ENCODE assay signal across 17 mouse cellular contexts in the genomic region with DNA sequence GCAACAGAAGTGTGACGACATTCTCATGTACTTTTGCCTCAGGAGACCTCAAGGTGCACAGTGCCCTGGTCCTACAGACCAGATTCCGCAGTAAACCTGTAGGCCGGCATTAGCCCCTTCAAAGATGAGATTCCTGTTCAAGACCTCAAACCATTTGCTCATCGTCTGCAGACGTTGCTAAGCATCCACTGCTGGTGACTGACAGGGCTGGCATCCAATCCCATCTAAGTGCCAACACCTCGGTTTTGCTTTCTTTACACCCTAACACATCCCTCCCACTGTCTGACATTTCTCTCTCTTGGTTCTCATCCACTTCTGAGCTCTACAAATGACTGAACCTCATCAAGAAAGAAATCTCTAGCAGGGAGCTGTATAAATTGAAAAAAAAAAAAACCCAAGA. TPM values are rescaled to one million over a fixed set of nuclear protein-coding genes. Genes with fewer than 3 reads are reported as not detected.
A peak's percentile ranks its signal among the peaks of the same experiment; 100 is the strongest.
DNase-seq lines count a peak whose midpoint lies in the region; ATAC-seq and TF ChIP-seq lines count a peak whose summit lies in the region.
"Had no signal": no experiment of that assay in that cellular context is flagged by ENCODE, and none has a peak within 500 bp of the region (broad histone marks: within the 10 kb centered on the region; RNA-seq: fewer than 3 reads in every experiment).

No protein-coding gene starts in this region.

- no peaks in the 10 kb centered on the region for H3K27me3 ChIP-seq in forebrain, embryonic 13.5 days
- no peaks in the 10 kb centered on the region for H3K27me3 ChIP-seq in forebrain, embryonic 11.5 days (ENCODE audit: control insufficient read depth, insufficient read depth, low read length)
- H3K27me3 ChIP-seq: midbrain, embryonic 13.5 days had no signal

- no peaks in the 10 kb centered on the region for H3K4me1 ChIP-seq in forebrain, embryonic 13.5 days
- H3K4me1 ChIP-seq in forebrain, embryonic 11.5 days (replicated peaks; ENCODE audit: control insufficient read depth, insufficient read depth, low read length) = no peaks in the 10 kb centered on the region
- H3K4me1 ChIP-seq: midbrain, embryonic 13.5 days had no signal

- H3K36me3 ChIP-seq in forebrain, embryonic 13.5 days (ENCODE audit: poor library complexity, severe bottlenecking) = no peaks in the 10 kb centered on the region
- no peaks in the 10 kb centered on the region for H3K36me3 ChIP-seq in forebrain, embryonic 11.5 days (ENCODE audit: control insufficient read depth, insufficient read depth, low read length)
- H3K36me3 ChIP-seq: midbrain, embryonic 13.5 days had no signal

- DNase-seq in forebrain, embryonic 11.5 days (ENCODE audit: low spot score) = no peak
- peak; percentile 54 to 62 for DNase-seq in left cerebral cortex, adult 2 months (ENCODE audit: extremely low spot score in 1 of 2, low spot score in 2 of 2)
- no peak for DNase-seq in left cerebral cortex, adult 11 months (ENCODE audit: low spot score)
- peak; percentile 50 to 64 for DNase-seq in layer of hippocampus, postnatal 10 days (ENCODE audit: low spot score in 2 of 2)
- DNase-seq in right cerebral cortex, postnatal 4 days = peak; percentile 61
- no peak for DNase-seq in cerebellum, adult 9-11 months
- DNase-seq in kidney, postnatal 36 days = no peak
- DNase-seq: adrenal gland, postnatal 36 days; cerebellum, adult 11 months; embryo, embryonic 11 days; kidney, adult 2 months; lung, postnatal 36 days had no signal

- H3K27ac ChIP-seq in forebrain, embryonic 13.5 days = no peak overlapping the region
- H3K27ac ChIP-seq in forebrain, embryonic 11.5 days (ENCODE audit: low read depth, low read length) = no peak overlapping the region
- no peak overlapping the region for H3K27ac ChIP-seq in left cerebral cortex, adult 2 months
- H3K27ac ChIP-seq: heart, adult 2 months; liver, embryonic 14.5 days; midbrain, embryonic 13.5 days had no signal

- H3K4me3 ChIP-seq in forebrain, embryonic 13.5 days = no peak overlapping the region
- H3K4me3 ChIP-seq in forebrain, embryonic 11.5 days (ENCODE audit: low read depth, low read length) = no peak overlapping the region
- H3K4me3 ChIP-seq in left cerebral cortex, adult 2 months = no peak overlapping the region
- H3K4me3 ChIP-seq: erythroblast, embryonic 14.5 days; heart, adult 2 months; midbrain, embryonic 13.5 days had no signal

- ATAC-seq in forebrain, embryonic 13.5 days = peak; percentile 63; the same call in 1 of the 2 replicates
- ATAC-seq in forebrain, embryonic 11.5 days (replicated peaks; ENCODE audit: low FRiP score) = no peak
- ATAC-seq: midbrain, embryonic 13.5 days had no signal

- no peak for TF ChIP-seq CTCF in left cerebral cortex, adult 2 months (IDR thresholded peaks at IDR 0.05)

- intact Hi-C loops in left cerebral cortex, adult 2 months (cut with DNase I) = no loop called here

- H3K9ac ChIP-seq in forebrain, embryonic 13.5 days = no peak overlapping the region
- no peak overlapping the region for H3K9ac ChIP-seq in forebrain, embryonic 11.5 days (ENCODE audit: low read length)
- H3K9ac ChIP-seq: liver, embryonic 14.5 days; midbrain, embryonic 13.5 days had no signal

- WGBS in forebrain, embryonic 13.5 days = 88% methylated on average over 6 of the region's 6 CpGs
- 90% methylated on average over 6 of the region's 6 CpGs for WGBS in forebrain, embryonic 11.5 days

- H3K4me2 ChIP-seq in forebrain, embryonic 13.5 days = no peak overlapping the region
- H3K4me2 ChIP-seq in forebrain, embryonic 11.5 days (ENCODE audit: low read depth, low read length, severe bottlenecking) = no peak overlapping the region
- H3K4me2 ChIP-seq: midbrain, embryonic 13.5 days had no signal

- H3K9me3 ChIP-seq in forebrain, embryonic 13.5 days (replicated peaks) = no peaks in the 10 kb centered on the region
- no peaks in the 10 kb centered on the region for H3K9me3 ChIP-seq in forebrain, embryonic 11.5 days (ENCODE audit: control insufficient read depth, low read length)
- H3K9me3 ChIP-seq: midbrain, embryonic 13.5 days had no signal

RNA-seq across cellular contexts. Expression of a gene that starts 24.4 kb away (rescaled TPM):
- 9.9 and 11.1 TPM in 2 replicates for polyA plus RNA-seq in forebrain, embryonic 13.5 days (2015; fragmentation: Nextera tagmentation; extraction: Ambion mirVana)
- 14.8 and 17.8 TPM in 2 replicates for polyA plus RNA-seq in forebrain, embryonic 11.5 days (2014; fragmentation: Nextera tagmentation; extraction: Ambion mirVana)
- total RNA-seq in left cerebral cortex, adult 2 months (2021) = 10 to 100 TPM; 58.8 to 59.5 TPM
- total RNA-seq in layer of hippocampus, postnatal 10 days (2021) = 10 to 100 TPM; 36.3 to 44.3 TPM

Comparison
In these comparisons a context has a peak if more than half of its experiments do, and no peak if none do; other contexts are left out.
1. DNase-seq: peak in left cerebral cortex, adult 2 months (2 of 2), layer of hippocampus, postnatal 10 days (2 of 2) and right cerebral cortex, postnatal 4 days (single experiment); none in forebrain, embryonic 11.5 days (single experiment), left cerebral cortex, adult 11 months (single experiment), cerebellum, adult 9-11 months (single experiment) and kidney, postnatal 36 days (0 of 2).